Mouse (Mus musculus) liver, embryonic 14.5 days (tissue): ENCODE measurements at regions not wholly inside any gene's neighbourhood (a gene's known extent, or its start where the extent isn't known, plus 50 kb on each side); places are given as distances from the start of the nearest gene placed in this dataset.

Source experiments
- ATAC-seq: fragments of 200-750 bp; cut with Nextera tagmentation; 2 replicates; pipeline ENCODE4 v1.8.0; 2017; ENCODE audit warnings: moderate number of reproducible peaks, mild to moderate bottlenecking, moderate library complexity; ENCODE audit not compliant: insufficient read depth
- DNase-seq, 3 experiments: peaks; one replicate each; pipeline ENCODE4 v3.0.0-alpha.2; 2012 to 2013; ENCODE audit warnings: low read depth in 3 of 3, low spot score in 3 of 3
- H3K27ac ChIP-seq: fragments of 300-500 bp; sonication (generic); 2 replicates; pipeline ENCODE4 v1.5.1; 2014; ENCODE audit warnings: moderate library complexity, mild to moderate bottlenecking, control low read depth, inconsistent platforms
- H3K27me3 ChIP-seq: fragments of 300-500 bp; sonication (generic); 2 replicates; pipeline ENCODE4 v1.6.1; 2014; ENCODE audit warnings: mild to moderate bottlenecking, low read length, moderate library complexity; ENCODE audit not compliant: control insufficient read depth, insufficient read depth
- H3K36me3 ChIP-seq: fragments of 300-500 bp; sonication (generic); replicated peaks from 2 replicates; pipeline ENCODE4 v1.6.1; 2014; ENCODE audit warnings: low read depth; ENCODE audit not compliant: control insufficient read depth, insufficient read depth
- H3K4me1 ChIP-seq, 2 experiments: fragments of 200-500 bp in 1 of 2; fragments of 300-500 bp in 1 of 2; sonication (generic) in 1 of 2; replicated peaks; 2 replicates each; pipeline ENCODE4 v1.6.1; 2012 to 2014; ENCODE audit warnings: antibody characterized with exemption in 1 of 2, inconsistent platforms in 1 of 2, low read length in 1 of 2; ENCODE audit not compliant: control insufficient read depth in 2 of 2, insufficient read depth in 2 of 2
- H3K4me2 ChIP-seq: fragments of 300-500 bp; sonication (generic); 2 replicates; pipeline ENCODE4 v1.6.1; 2014; ENCODE audit warnings: low read depth, mild to moderate bottlenecking, control low read depth, moderate library complexity
- H3K4me3 ChIP-seq, 2 experiments: fragments of 200-500 bp in 1 of 2; fragments of 300-500 bp in 1 of 2; sonication (generic) in 1 of 2; 2 replicates each; pipeline ENCODE4 v1.5.1; 2012 to 2014; ENCODE audit warnings: low read depth in 2 of 2, low read length in 2 of 2, mild to moderate bottlenecking in 2 of 2, control low read depth in 1 of 2, inconsistent platforms in 1 of 2, moderate library complexity in 1 of 2; ENCODE audit not compliant: insufficient read depth in 1 of 2
- H3K9ac ChIP-seq: fragments of 300-500 bp; sonication (generic); replicated peaks from 2 replicates; pipeline ENCODE4 v1.6.1; 2014; ENCODE audit warnings: mild to moderate bottlenecking, control low read depth, moderate library complexity
- H3K9me3 ChIP-seq: fragments of 300-500 bp; sonication (generic); 2 replicates; pipeline ENCODE4 v1.6.1; 2016; ENCODE audit warnings: low read length, mixed read lengths; ENCODE audit not compliant: control insufficient read depth
- CTCF ChIP-seq: IDR thresholded peaks from 2 replicates; pipeline ENCODE4 v1.5.1; 2016; ENCODE audit warnings: antibody characterized with exemption, low read depth, control low read depth
- EP300 ChIP-seq: IDR thresholded peaks from 2 replicates; pipeline ENCODE4 v1.6.1; 2016; ENCODE audit warnings: antibody characterized with exemption, low read depth
- WGBS: fragments of 180-500 bp; shearing (Covaris S2); extraction: QIAGEN DNeasy Blood & Tissue Kit; methylation state at CpG from one replicate; pipeline ENCODE4 v1.1.7; 2014; ENCODE audit not compliant: insufficient replicate concordance; 5-methylcytosine and 5-hydroxymethylcytosine counted together

- Histone ChIP-seq H3K36me3 (no peaks in the 10 kb centered on the region), H3K9ac (no peak overlapping the region), H3K9me3 (no peaks in the 10 kb centered on the region), H3K4me3 (no peak overlapping the region), H3K27me3 (no peaks in the 10 kb centered on the region), H3K4me2 (no peak overlapping the region), H3K27ac (no peak overlapping the region), H3K4me1 (no peaks in the 10 kb centered on the region)
- TF ChIP-seq CTCF: no peak
- TF ChIP-seq EP300: no peak
- WGBS: 67% methylated on average over 4 of the region's 4 CpGs
- ATAC-seq: no peak
- no peak for DNase-seq
Observed at GRCm38 (mm10) chr1:88916531-88917050, 153.6 kb upstream of the Sh3bp4 start.

- Histone ChIP-seq H3K9me3 (no peaks in the 10 kb centered on the region), H3K36me3 (no peaks in the 10 kb centered on the region), H3K4me3 (no peak overlapping the region), H3K27ac (no peak overlapping the region), H3K4me1 (no peaks in the 10 kb centered on the region), H3K27me3 (no peaks in the 10 kb centered on the region), H3K4me2 (no peak overlapping the region), H3K9ac (no peak overlapping the region)
- no peak for ATAC-seq
- DNase-seq: no peak
- 48% methylated on average over 2 of the region's 2 CpGs for WGBS
- TF ChIP-seq CTCF (no peak), EP300 (no peak)
Observed at GRCm38 (mm10) chr1:88921401-88921800, 148.8 kb upstream of the Sh3bp4 start.

GRCm38 (mm10) chr1:88923791-88924581 lies 146.2 kb upstream of the Sh3bp4 start:
- TF ChIP-seq EP300: no peak
- no peak for TF ChIP-seq CTCF
- ATAC-seq: no peak
- Histone ChIP-seq H3K4me1 (no peaks in the 10 kb centered on the region), H3K27ac (no peak overlapping the region), H3K4me3 (no peak overlapping the region), H3K4me2 (no peak overlapping the region), H3K27me3 (no peaks in the 10 kb centered on the region), H3K36me3 (no peaks in the 10 kb centered on the region), H3K9ac (no peak overlapping the region), H3K9me3 (peaks cover 3% of the 10 kb centered on the region; the same call in 1 of the 2 replicates)
- WGBS: 40% methylated on average over 7 of the region's 7 CpGs
- no peak for DNase-seq

- 85% methylated on average over 1 of the region's 1 CpGs for WGBS
- H3K27ac ChIP-seq: no peak overlapping the region
- no peak for ATAC-seq
Observed at GRCm38 (mm10) chr1:88935191-88935590, 135.0 kb upstream of the Sh3bp4 start.

GRCm38 (mm10) chr1:88935779-88936178 lies 134.4 kb upstream of the Sh3bp4 start:
- ATAC-seq: no peak
- no peaks in the 10 kb centered on the region for H3K9me3 ChIP-seq

More at GRCm38 (mm10) chr1:88935191-88935590, 135.0 kb upstream of the Sh3bp4 start:
- TF ChIP-seq CTCF (no peak), EP300 (no peak)
- Histone ChIP-seq H3K4me3 (no peak overlapping the region), H3K4me2 (no peak overlapping the region), H3K9ac (no peak overlapping the region), H3K27me3 (no peaks in the 10 kb centered on the region), H3K9me3 (no peaks in the 10 kb centered on the region), H3K4me1 (no peaks in the 10 kb centered on the region), H3K36me3 (no peaks in the 10 kb centered on the region)
- no peak for DNase-seq

More at GRCm38 (mm10) chr1:88935779-88936178, 134.4 kb upstream of the Sh3bp4 start:
- Histone ChIP-seq H3K27ac (no peak overlapping the region), H3K4me1 (no peaks in the 10 kb centered on the region), H3K4me3 (no peak overlapping the region), H3K4me2 (no peak overlapping the region), H3K9ac (no peak overlapping the region), H3K36me3 (no peaks in the 10 kb centered on the region), H3K27me3 (no peaks in the 10 kb centered on the region)
- no peak for DNase-seq
- no peak for TF ChIP-seq CTCF
- no peak for TF ChIP-seq EP300
- 43% methylated on average over 3 of the region's 3 CpGs for WGBS
